Mouse (Mus musculus): ENCODE results near the gene Sdhaf2.

Gene Sdhaf2

GRCm38 (mm10) chr19:10497512-10498160 lies 28.3 kb downstream of the Sdhaf2 start:
- DNase-seq (ENCODE audit: low read depth) = peak; percentile 97

- DNase-seq (ENCODE audit: low read depth) = no peak
These were observed 29.0 kb downstream of the Sdhaf2 start for GRCm38 (mm10) chr19:10496976-10497375.

- DNase-seq (ENCODE audit: low read depth) = peak; percentile 57
These were observed 30.3 kb downstream of the Sdhaf2 start for GRCm38 (mm10) chr19:10495670-10496069.

- peak; percentile 78 for DNase-seq (ENCODE audit: low read depth)
These were observed 39.6 kb downstream of the Sdhaf2 start for GRCm38 (mm10) chr19:10486264-10486738.

GRCm38 (mm10) chr19:10482703-10483102 lies 43.2 kb downstream of the Sdhaf2 start, which contains the start of gene Ppp1r32:
Ppp1r32 (minus strand) TSS chr19:10482928.
- peak; percentile 25 for DNase-seq (ENCODE audit: low read depth)

- no peak for DNase-seq (ENCODE audit: low read depth)
These were observed 46.4 kb downstream of the Sdhaf2 start for GRCm38 (mm10) chr19:10479541-10479940.

GRCm38 (mm10) chr19:10473779-10474178 lies 52.2 kb downstream of the Sdhaf2 start:
- DNase-seq (ENCODE audit: low read depth) = no peak

- DNase-seq (ENCODE audit: low read depth) = no peak
These were observed 53.0 kb downstream of the Sdhaf2 start for GRCm38 (mm10) chr19:10472958-10473357.

- no peak for DNase-seq (ENCODE audit: low read depth)
These were observed 56.7 kb downstream of the Sdhaf2 start for GRCm38 (mm10) chr19:10469171-10469658.

GRCm38 (mm10) chr19:10464427-10464826 lies 61.5 kb downstream of the Sdhaf2 start:
- no peak for DNase-seq (ENCODE audit: low read depth)

- no peak for DNase-seq (ENCODE audit: low read depth)
These were observed 64.4 kb downstream of the Sdhaf2 start for GRCm38 (mm10) chr19:10461584-10461983.

GRCm38 (mm10) chr19:10459907-10460306 lies 66.0 kb downstream of the Sdhaf2 start:
- no peak for DNase-seq (ENCODE audit: low read depth)

GRCm38 (mm10) chr19:10458096-10458495 lies 67.8 kb downstream of the Sdhaf2 start:
- peak; percentile 49 for DNase-seq (ENCODE audit: low read depth)

- DNase-seq (ENCODE audit: low read depth) = no peak
These were observed 68.5 kb downstream of the Sdhaf2 start for GRCm38 (mm10) chr19:10457484-10457800.

- DNase-seq (ENCODE audit: low read depth) = no peak
These were observed 69.0 kb downstream of the Sdhaf2 start, which contains the start of gene Lrrc10b for GRCm38 (mm10) chr19:10456752-10457483. Lrrc10b (minus strand) TSS chr19:10457473.

GRCm38 (mm10) chr19:10455437-10455806 lies 70.5 kb downstream of the Sdhaf2 start:
- DNase-seq (ENCODE audit: low read depth) = no peak

- DNase-seq (ENCODE audit: low read depth) = no peak
These were observed 71.1 kb downstream of the Sdhaf2 start for GRCm38 (mm10) chr19:10454718-10455436.
